Mouse (Mus musculus) gonadal fat pad, adult 2 months (tissue): ENCODE measurements around the gene Grk1. TPM values are rescaled to one million over a fixed set of nuclear protein-coding genes. Genes with fewer than 3 reads are reported as not detected.

Source experiments
- DNase-seq: peaks from one replicate; pipeline ENCODE4 v3.0.0-alpha.2; 2012; ENCODE audit warnings: low read depth
- polyA plus RNA-seq: library from polyadenylated mRNA; depleted of rRNA; stranded (reverse); fragments of >200 nt; gene quantifications from 2 replicates; pipeline ENCODE4 v1.2.3, GENCODE M21; 2012; rRNA removed

Grk1 gene
- 0.04 TPM in 1 of 2 replicates, not detected in the other for polyA plus RNA-seq

- no peak for DNase-seq
These were observed at the start of gene Grk1 for GRCm38 (mm10) chr8:13404666-13405131. TSS of gene Grk1 (plus strand) at chr8:13405081.

- DNase-seq: no peak
These were observed 48.7 kb upstream of the Grk1 start for GRCm38 (mm10) chr8:13356221-13356620.

GRCm38 (mm10) chr8:13356681-13357080 lies 48.2 kb upstream of the Grk1 start:
- DNase-seq: no peak

- DNase-seq: no peak
These were observed 44.7 kb upstream of the Grk1 start for GRCm38 (mm10) chr8:13360213-13360612.

- no peak for DNase-seq
These were observed 43.0 kb upstream of the Grk1 start for GRCm38 (mm10) chr8:13361865-13362264.

- DNase-seq: no peak
These were observed 31.7 kb upstream of the Grk1 start for GRCm38 (mm10) chr8:13373151-13373662.

GRCm38 (mm10) chr8:13381630-13382029 lies 23.3 kb upstream of the Grk1 start:
- DNase-seq: no peak

GRCm38 (mm10) chr8:13382536-13382935 lies 22.3 kb upstream of the Grk1 start:
- no peak for DNase-seq

- DNase-seq: no peak
These were observed 21.9 kb upstream of the Grk1 start for GRCm38 (mm10) chr8:13382999-13383398.

GRCm38 (mm10) chr8:13386366-13386765 lies 18.5 kb upstream of the Grk1 start:
- DNase-seq: no peak

GRCm38 (mm10) chr8:13387728-13388127 lies 17.2 kb upstream of the Grk1 start:
- no peak for DNase-seq

GRCm38 (mm10) chr8:13388744-13389143 lies 16.1 kb upstream of the Grk1 start:
- DNase-seq: no peak

GRCm38 (mm10) chr8:13393869-13394268 lies 11.0 kb upstream of the Grk1 start:
- DNase-seq: no peak

- no peak for DNase-seq
These were observed 8.2 kb upstream of the Grk1 start, which contains the start of gene Atp4b for GRCm38 (mm10) chr8:13396725-13397124. TSS of gene Atp4b (minus strand) at chr8:13396825.

- no peak for DNase-seq
These were observed 1.4 kb upstream of the Grk1 start for GRCm38 (mm10) chr8:13403517-13403916.

- no peak for DNase-seq
These were observed 1.1 kb downstream of the Grk1 start for GRCm38 (mm10) chr8:13406011-13406410.

GRCm38 (mm10) chr8:13411597-13411996 lies 6.7 kb downstream of the Grk1 start:
- DNase-seq: no peak

GRCm38 (mm10) chr8:13412891-13413558 lies 8.1 kb downstream of the Grk1 start:
- no peak for DNase-seq

- no peak for DNase-seq
These were observed 9.0 kb downstream of the Grk1 start for GRCm38 (mm10) chr8:13413823-13414390.

- no peak for DNase-seq
These were observed 11.0 kb downstream of the Grk1 start for GRCm38 (mm10) chr8:13415879-13416278.

GRCm38 (mm10) chr8:13419111-13419639 lies 14.3 kb downstream of the Grk1 start:
- no peak for DNase-seq

GRCm38 (mm10) chr8:13420970-13421369 lies 16.1 kb downstream of the Grk1 start:
- no peak for DNase-seq

- DNase-seq: no peak
These were observed 22.5 kb downstream of the Grk1 start for GRCm38 (mm10) chr8:13427351-13427750.
